Mouse (Mus musculus) ZHBTc4 (cell line): ENCODE results near the gene Lactb.
A peak's percentile ranks its signal among the peaks of the same experiment; 100 is the strongest.
"Not testable (repeated sequence)": the region's sequence is repeated elsewhere in the genome, so short reads cannot be mapped to it uniquely, and the experiment has no call there.

Source experiments
- DNase-seq: peaks from one replicate; pipeline ENCODE4 v3.0.0-alpha.2; 2011; ENCODE audit warnings: low read depth, low spot score

Gene Lactb

GRCm38 (mm10) chr9:66920488-66921279 is 54.6 kb downstream of the Lactb start:
- DNase-seq, result no peak

GRCm38 (mm10) chr9:66919981-66920380 is 55.3 kb downstream of the Lactb start:
- no peak for DNase-seq

GRCm38 (mm10) chr9:66919382-66919971 is 55.8 kb downstream of the Lactb start, which contains the start of gene Rab8b:
Gene Rab8b (minus strand): TSS chr9:66919687.
- peak; percentile 99 for DNase-seq

- DNase-seq, result no peak
Measured at GRCm38 (mm10) chr9:66918672-66919330, 56.5 kb downstream of the Lactb start.

GRCm38 (mm10) chr9:66917892-66918255 is 57.4 kb downstream of the Lactb start:
- DNase-seq, result no peak

GRCm38 (mm10) chr9:66917216-66917891 is 57.9 kb downstream of the Lactb start:
- DNase-seq, result no peak

GRCm38 (mm10) chr9:66915869-66916785 is 59.2 kb downstream of the Lactb start:
- DNase-seq, result no peak

GRCm38 (mm10) chr9:66915401-66915800 is 59.9 kb downstream of the Lactb start:
- no peak for DNase-seq

- DNase-seq, result no peak
Measured at GRCm38 (mm10) chr9:66914540-66914939, 60.7 kb downstream of the Lactb start.

- not testable (repeated sequence) for DNase-seq
Measured at GRCm38 (mm10) chr9:66913254-66913934, 61.9 kb downstream of the Lactb start.

- DNase-seq, result no peak
Measured at GRCm38 (mm10) chr9:66912304-66912703, 63.0 kb downstream of the Lactb start.

GRCm38 (mm10) chr9:66910677-66911076 is 64.6 kb downstream of the Lactb start:
- no peak for DNase-seq

GRCm38 (mm10) chr9:66909922-66910321 is 65.4 kb downstream of the Lactb start:
- no peak for DNase-seq

- DNase-seq, result no peak
Measured at GRCm38 (mm10) chr9:66907746-66908397, 67.4 kb downstream of the Lactb start.

- DNase-seq, result no peak
Measured at GRCm38 (mm10) chr9:66907126-66907525, 68.2 kb downstream of the Lactb start.

GRCm38 (mm10) chr9:66905990-66906389 is 69.3 kb downstream of the Lactb start:
- no peak for DNase-seq
